Comparison of ENCODE assay signal across 14 mouse cellular contexts in genomic region chr1:93742910-93743309, GRCm38 (mm10). TPM values are rescaled to one million over a fixed set of nuclear protein-coding genes. Genes with fewer than 3 reads are reported as not detected.
A peak's percentile ranks its signal among the peaks of the same experiment; 100 is the strongest.
DNase-seq lines count a peak whose midpoint lies in the region; ATAC-seq and TF ChIP-seq lines count a peak whose summit lies in the region.
"Had no signal": no experiment of that assay in that cellular context is flagged by ENCODE, and none has a peak within 500 bp of the region (broad histone marks: within the 10 kb centered on the region; RNA-seq: fewer than 3 reads in every experiment).

No protein-coding gene starts in this region.

- no peak overlapping the region for H3K4me3 ChIP-seq in heart, embryonic 12.5 days
- H3K4me3 ChIP-seq in lung, postnatal 0 days (ENCODE audit: low read depth, low read length): no peak overlapping the region
- H3K4me3 ChIP-seq in hindbrain, embryonic 10.5 days: no peak overlapping the region
- H3K4me3 ChIP-seq: limb, embryonic 10.5 days; midbrain, embryonic 12.5 days; neural tube, embryonic 12.5 days had no signal

- no peaks in the 10 kb centered on the region for H3K9me3 ChIP-seq in heart, embryonic 12.5 days (replicated peaks)
- H3K9me3 ChIP-seq in lung, postnatal 0 days (ENCODE audit: low read length): no peaks in the 10 kb centered on the region
- no peaks in the 10 kb centered on the region for H3K9me3 ChIP-seq in hindbrain, embryonic 10.5 days
- H3K9me3 ChIP-seq: limb, embryonic 10.5 days; midbrain, embryonic 12.5 days; neural tube, embryonic 12.5 days had no signal

- H3K4me1 ChIP-seq in heart, embryonic 12.5 days (replicated peaks): peaks cover 29% of the 10 kb centered on the region
- no peaks in the 10 kb centered on the region for H3K4me1 ChIP-seq in lung, postnatal 0 days (ENCODE audit: insufficient read depth, low read depth, low read length)
- H3K4me1 ChIP-seq in hindbrain, embryonic 10.5 days (replicated peaks): no peaks in the 10 kb centered on the region
- H3K4me1 ChIP-seq: limb, embryonic 10.5 days; midbrain, embryonic 12.5 days; neural tube, embryonic 12.5 days had no signal

- no peak overlapping the region for H3K9ac ChIP-seq in heart, embryonic 12.5 days
- H3K9ac ChIP-seq in lung, postnatal 0 days (replicated peaks; ENCODE audit: low read depth): no peak overlapping the region
- H3K9ac ChIP-seq: hindbrain, embryonic 14.5 days; midbrain, embryonic 12.5 days; neural tube, embryonic 12.5 days had no signal

- H3K27me3 ChIP-seq in heart, embryonic 12.5 days (replicated peaks): no peaks in the 10 kb centered on the region
- no peaks in the 10 kb centered on the region for H3K27me3 ChIP-seq in lung, postnatal 0 days (replicated peaks; ENCODE audit: insufficient read depth, low read length)
- H3K27me3 ChIP-seq in hindbrain, embryonic 10.5 days (ENCODE audit: insufficient read depth, poor library complexity, severe bottlenecking): no peaks in the 10 kb centered on the region
- H3K27me3 ChIP-seq: midbrain, embryonic 12.5 days; neural tube, embryonic 12.5 days had no signal

- H3K27ac ChIP-seq in heart, embryonic 12.5 days (ENCODE audit: poor library complexity, severe bottlenecking): peak overlapping the region; percentile 69; the same call in 1 of the 2 replicates
- H3K27ac ChIP-seq in lung, postnatal 0 days (ENCODE audit: low read length): no peak overlapping the region
- H3K27ac ChIP-seq in hindbrain, embryonic 10.5 days: no peak overlapping the region
- H3K27ac ChIP-seq: hindbrain, embryonic 14.5 days; limb, embryonic 10.5 days; midbrain, embryonic 12.5 days; neural tube, embryonic 12.5 days had no signal

- H3K36me3 ChIP-seq in heart, embryonic 12.5 days: peaks cover 21% of the 10 kb centered on the region
- no peaks in the 10 kb centered on the region for H3K36me3 ChIP-seq in lung, postnatal 0 days (ENCODE audit: insufficient read depth, low read length)
- H3K36me3 ChIP-seq in hindbrain, embryonic 10.5 days: peaks cover 34% of the 10 kb centered on the region

- DNase-seq in heart, postnatal 4 days: no peak
- DNase-seq in lung, postnatal 0 days (ENCODE audit: low spot score): no peak
- no peak for DNase-seq in lung, postnatal 10 days
- peak; percentile 62 for DNase-seq in ES-CJ7 (ENCODE audit: low read depth, low spot score)
- peak; percentile 30 for DNase-seq in naive thymus-derived CD4-positive, alpha-beta T cell, adult 2 months (ENCODE audit: low read depth)
- no peak for DNase-seq in hindbrain, embryonic 10.5 days (ENCODE audit: low spot score)
- no peak for DNase-seq in neural tube, embryonic 10.5 days (ENCODE audit: extremely low spot score, low spot score)
- DNase-seq: cerebellum, adult 18-20 months; lung, adult 2 months had no signal

- ATAC-seq in heart, embryonic 12.5 days (ENCODE audit: insufficient number of reproducible peaks, low FRiP score): no peak
- no peak for ATAC-seq in lung, postnatal 0 days

- TF ChIP-seq EP300 in lung, postnatal 0 days (IDR thresholded peaks at IDR 0.05): no peak

- peak; percentile 44 for TF ChIP-seq CTCF in lung, postnatal 0 days (IDR thresholded peaks at IDR 0.05)

- H3K4me2 ChIP-seq in heart, embryonic 12.5 days: no peak overlapping the region
- H3K4me2 ChIP-seq in lung, postnatal 0 days (replicated peaks; ENCODE audit: low read depth, low read length): no peak overlapping the region
- H3K4me2 ChIP-seq: hindbrain, embryonic 14.5 days; midbrain, embryonic 12.5 days; neural tube, embryonic 12.5 days had no signal

RNA-seq across cellular contexts. Expression of gene Atg4b, which starts 8.4 kb away (rescaled TPM):
- polyA plus RNA-seq in heart, embryonic 12.5 days (2016; fragmentation: Nextera tagmentation; extraction: Ambion mirVana): 68.1 and 73.1 TPM in 2 replicates
- total RNA-seq in heart, postnatal 4 days (2021): 10 to 100 TPM; 48.0 to 51.4 TPM
- polyA plus RNA-seq in lung, postnatal 0 days (2015; fragmentation: Nextera tagmentation; extraction: Ambion mirVana): 54.2 and 66.1 TPM in 2 replicates
- 83.7 and 103 TPM in 2 replicates for polyA plus RNA-seq in hindbrain, embryonic 10.5 days (2016; fragmentation: Nextera tagmentation; extraction: Ambion mirVana)

RNA-seq across cellular contexts. Expression of gene Thap4, which starts 11.8 kb away (rescaled TPM):
- polyA plus RNA-seq in heart, embryonic 12.5 days (2016; fragmentation: Nextera tagmentation; extraction: Ambion mirVana): 47.2 and 51.8 TPM in 2 replicates
- 10 to 100 TPM; 68.7 to 72.6 TPM for total RNA-seq in heart, postnatal 4 days (2021)
- 34.4 and 37.6 TPM in 2 replicates for polyA plus RNA-seq in lung, postnatal 0 days (2015; fragmentation: Nextera tagmentation; extraction: Ambion mirVana)
- 40.7 and 48.8 TPM in 2 replicates for polyA plus RNA-seq in hindbrain, embryonic 10.5 days (2016; fragmentation: Nextera tagmentation; extraction: Ambion mirVana)

RNA-seq across cellular contexts. Expression of gene Bok, which starts 57.5 kb away (rescaled TPM):
- polyA plus RNA-seq in heart, embryonic 12.5 days (2016; fragmentation: Nextera tagmentation; extraction: Ambion mirVana): 48.1 and 50.0 TPM in 2 replicates
- 10 to 100 TPM; 16.6 to 16.9 TPM for total RNA-seq in heart, postnatal 4 days (2021)
- 30.9 and 31.2 TPM in 2 replicates for polyA plus RNA-seq in lung, postnatal 0 days (2015; fragmentation: Nextera tagmentation; extraction: Ambion mirVana)
- 38.7 and 41.6 TPM in 2 replicates for polyA plus RNA-seq in hindbrain, embryonic 10.5 days (2016; fragmentation: Nextera tagmentation; extraction: Ambion mirVana)

RNA-seq across cellular contexts. Expression of gene Dtymk, which starts 58.8 kb away (rescaled TPM):
- 183 and 191 TPM in 2 replicates for polyA plus RNA-seq in heart, embryonic 12.5 days (2016; fragmentation: Nextera tagmentation; extraction: Ambion mirVana)
- total RNA-seq in heart, postnatal 4 days (2021): 10 to 100 TPM; 78.1 to 79.7 TPM
- polyA plus RNA-seq in lung, postnatal 0 days (2015; fragmentation: Nextera tagmentation; extraction: Ambion mirVana): 69.6 and 71.6 TPM in 2 replicates
- 228 and 263 TPM in 2 replicates for polyA plus RNA-seq in hindbrain, embryonic 10.5 days (2016; fragmentation: Nextera tagmentation; extraction: Ambion mirVana)

Comparison
In these comparisons a context has a peak if more than half of its experiments do, and no peak if none do; other contexts are left out.
1. DNase-seq: peak in ES-CJ7 (single experiment) and naive thymus-derived CD4-positive, alpha-beta T cell, adult 2 months (single experiment); none in heart, postnatal 4 days (single experiment), lung, postnatal 0 days (single experiment), lung, postnatal 10 days (single experiment), hindbrain, embryonic 10.5 days (single experiment) and neural tube, embryonic 10.5 days (single experiment).